Mouse (Mus musculus) c-Kit-positive CD71-positive TER-119-positive erythroid progenitor cells, embryonic 14.5 days (primary cell): ENCODE data around the gene A2ml1.
"Not testable (repeated sequence)": the region's sequence is repeated elsewhere in the genome, so short reads cannot be mapped to it uniquely, and the experiment has no call there.

ENCODE experiments used
- DNase-seq: peaks from one replicate; pipeline ENCODE4 v3.0.0-alpha.2; 2013; ENCODE audit warnings: low spot score

A2ml1 gene

DNA sequence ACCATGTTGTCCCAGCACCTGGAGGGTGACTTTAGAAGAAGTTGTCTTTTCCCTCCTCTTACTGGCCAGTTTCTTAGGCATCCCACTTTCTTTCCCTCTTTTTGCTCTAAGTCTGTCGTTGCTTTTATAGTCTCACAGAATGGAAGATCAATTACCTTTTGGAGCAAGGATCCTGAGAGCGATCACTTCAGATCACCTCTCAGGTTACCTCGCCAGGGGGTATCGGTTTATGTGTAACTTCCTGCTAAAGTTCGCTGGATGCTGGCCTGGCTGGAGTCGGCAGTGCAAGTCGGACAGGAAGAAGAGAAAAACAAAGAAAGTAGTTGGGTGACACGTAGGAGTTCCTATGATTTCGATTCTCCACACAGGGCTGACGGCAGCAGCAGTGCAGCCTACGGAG lies at the start of gene A2ml1:
TSS of gene A2ml1 (minus strand) at position 101 of the 400 bp plus-strand sequence.
- no peak for DNase-seq

DNA sequence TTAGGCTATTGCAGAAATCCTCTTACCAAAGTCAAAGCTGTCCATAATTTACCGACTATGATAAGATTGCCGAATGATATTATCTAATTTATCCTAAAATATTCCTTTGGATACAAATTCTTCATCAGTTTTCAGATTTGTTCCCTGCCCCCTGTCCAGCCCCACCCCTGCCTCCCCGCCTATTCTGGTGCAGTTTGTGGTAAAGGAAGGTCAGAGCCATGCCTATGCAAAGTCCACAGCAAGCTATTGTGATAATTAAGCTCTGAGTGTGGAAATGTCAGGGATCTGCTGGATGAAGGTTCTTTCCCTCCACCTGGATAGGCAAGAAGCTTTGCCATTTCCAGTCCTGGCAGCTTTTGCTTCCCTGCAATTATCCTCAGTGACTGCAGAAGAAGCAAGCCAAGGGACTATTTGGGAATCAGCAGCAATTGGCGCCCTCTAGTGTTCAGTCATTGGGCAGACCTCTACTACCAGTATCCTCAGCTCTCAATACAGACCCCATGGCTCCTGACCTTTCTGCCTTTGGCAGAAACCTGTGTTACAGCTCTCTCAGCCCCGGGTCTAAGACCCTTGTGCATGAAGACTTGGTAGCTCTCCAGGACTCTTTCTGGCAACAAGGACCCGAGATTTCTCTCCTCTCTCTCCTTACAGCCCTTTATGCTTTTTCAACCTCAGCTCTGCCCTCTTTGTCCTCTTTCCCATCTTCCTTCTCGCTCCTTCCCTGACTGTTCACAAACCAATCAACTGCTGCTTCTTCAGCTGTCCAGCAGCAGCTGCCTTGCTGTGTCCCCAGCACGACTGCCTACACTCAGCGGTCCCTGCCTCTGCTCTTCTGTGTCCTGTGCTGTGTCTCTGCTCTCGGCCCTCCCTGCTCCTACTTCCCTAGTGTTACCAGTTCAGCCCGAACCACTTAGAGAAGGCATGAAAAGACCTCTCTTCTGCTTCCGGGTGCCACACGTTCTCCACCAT lies 48.6 kb upstream of the A2ml1 start:
- DNase-seq: peak; percentile 9

DNA sequence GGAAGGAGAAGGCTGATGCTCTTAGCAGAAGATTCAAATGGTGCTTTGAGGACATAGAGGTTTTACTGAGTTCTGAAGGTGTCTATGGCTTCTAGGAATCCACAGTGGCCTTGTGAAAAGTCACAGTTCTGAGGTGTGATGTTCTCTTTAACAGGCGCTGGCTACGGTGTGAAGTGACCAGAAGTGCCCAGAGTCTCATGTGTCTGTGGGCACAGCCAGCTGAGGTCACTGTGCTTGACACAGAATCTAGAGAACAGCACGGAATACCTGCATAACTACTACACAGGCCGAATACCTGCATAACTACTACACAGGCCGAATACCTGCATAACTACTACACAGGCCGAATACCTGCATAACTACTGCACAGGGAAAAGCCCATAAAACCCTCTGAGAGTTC lies 43.8 kb upstream of the A2ml1 start:
- DNase-seq: not testable (repeated sequence)

DNA sequence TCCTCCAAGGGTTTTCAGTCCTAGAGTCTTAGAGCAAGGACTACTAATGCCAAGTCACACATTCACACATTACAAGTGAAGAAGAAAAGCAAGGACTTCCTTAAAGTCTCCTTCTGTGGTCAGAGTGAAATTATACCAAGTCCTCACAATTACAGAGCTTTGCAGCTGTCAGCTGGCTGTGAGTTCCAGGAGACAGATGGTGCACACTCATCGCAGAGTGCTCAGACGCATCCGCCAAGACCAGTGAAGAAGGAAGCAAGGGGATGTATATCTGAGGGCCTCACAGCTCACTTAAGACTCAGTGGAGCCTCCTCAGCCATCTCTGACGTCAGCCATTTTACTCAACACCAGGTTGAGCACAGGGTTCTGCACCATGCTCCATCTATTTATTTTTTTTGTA lies 43.0 kb upstream of the A2ml1 start:
- DNase-seq: no peak

DNA sequence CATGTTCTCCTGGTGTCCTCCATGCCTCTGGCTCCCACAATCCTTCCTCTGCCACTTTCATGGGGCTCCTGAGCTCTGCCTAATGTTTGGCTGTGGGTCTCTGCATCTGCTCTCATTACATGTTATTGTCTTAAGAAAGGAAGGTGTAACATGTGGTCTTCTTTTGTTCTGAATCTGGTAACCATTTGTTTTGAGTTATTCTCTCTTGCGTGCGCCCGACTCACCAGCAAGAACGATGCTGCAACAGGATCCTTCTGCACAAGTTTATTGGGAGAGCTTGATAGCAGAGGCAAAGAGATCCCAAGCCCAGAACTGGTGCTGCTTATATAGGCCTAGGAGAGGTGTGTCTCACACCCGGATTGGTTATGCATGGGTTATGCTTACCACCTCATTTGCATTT lies 42.0 kb upstream of the A2ml1 start, which contains the start of gene Klrb1a:
TSS of gene Klrb1a (minus strand) at position 101 of the 400 bp plus-strand sequence.
- not testable (repeated sequence) for DNase-seq

DNA sequence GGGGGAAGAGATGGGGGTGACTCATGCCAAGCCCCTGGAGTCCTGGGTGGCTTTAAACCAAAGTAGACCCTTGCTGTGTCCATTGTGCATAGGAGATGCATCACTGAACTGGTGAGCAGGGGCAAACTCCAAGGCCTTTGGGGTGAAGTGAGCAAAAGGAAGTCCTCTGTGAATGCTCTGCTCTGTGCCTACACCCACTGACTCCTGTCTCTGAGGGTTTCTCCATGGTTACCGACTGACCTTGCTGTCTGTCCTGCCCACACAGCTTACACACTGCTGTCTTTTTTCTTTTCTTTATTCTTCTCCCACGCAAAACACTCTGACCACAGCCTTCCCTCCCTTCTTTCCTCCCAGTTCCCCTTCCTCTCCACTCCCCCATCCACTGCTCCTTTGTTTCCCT lies 41.3 kb upstream of the A2ml1 start:
- no peak for DNase-seq

DNA sequence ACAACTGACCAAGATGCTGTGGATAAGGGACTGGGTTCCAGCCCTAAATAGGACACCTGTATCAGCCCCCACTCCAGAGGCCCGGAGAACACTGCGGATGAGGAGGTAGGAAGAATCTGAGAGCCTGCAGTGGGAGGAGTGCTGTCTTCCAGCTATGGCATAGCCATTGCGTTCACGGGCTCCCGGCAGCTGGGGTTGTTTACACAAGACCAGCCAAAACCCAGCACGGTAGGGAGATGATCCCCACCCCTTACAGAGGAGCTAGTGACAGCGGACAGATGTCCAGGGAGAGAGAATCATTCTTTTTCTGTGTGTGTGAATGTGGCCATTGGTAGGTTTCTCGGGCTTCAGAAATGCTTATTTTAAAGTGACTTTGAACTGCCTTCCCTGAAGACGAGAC lies 24.9 kb upstream of the A2ml1 start:
- no peak for DNase-seq

DNA sequence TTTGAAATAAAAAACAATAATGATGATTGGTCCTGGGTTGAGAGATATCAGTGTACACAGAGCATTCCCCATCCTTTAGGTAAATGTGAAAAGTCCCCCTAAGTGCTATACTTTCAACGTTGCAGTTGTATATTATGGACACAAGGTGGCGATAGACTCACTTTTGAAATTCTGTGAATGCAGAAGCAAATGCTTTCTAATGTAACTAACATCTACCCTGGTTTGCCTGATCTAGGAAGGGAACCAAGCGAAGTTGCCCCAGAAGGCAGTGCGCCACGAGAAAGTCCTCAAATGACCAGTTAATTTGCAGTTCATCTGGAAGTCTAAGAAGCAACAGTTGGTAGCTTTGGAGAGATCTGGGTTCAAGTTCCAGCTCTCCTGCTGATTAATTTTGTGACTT lies 23.1 kb upstream of the A2ml1 start:
- DNase-seq: no peak

DNA sequence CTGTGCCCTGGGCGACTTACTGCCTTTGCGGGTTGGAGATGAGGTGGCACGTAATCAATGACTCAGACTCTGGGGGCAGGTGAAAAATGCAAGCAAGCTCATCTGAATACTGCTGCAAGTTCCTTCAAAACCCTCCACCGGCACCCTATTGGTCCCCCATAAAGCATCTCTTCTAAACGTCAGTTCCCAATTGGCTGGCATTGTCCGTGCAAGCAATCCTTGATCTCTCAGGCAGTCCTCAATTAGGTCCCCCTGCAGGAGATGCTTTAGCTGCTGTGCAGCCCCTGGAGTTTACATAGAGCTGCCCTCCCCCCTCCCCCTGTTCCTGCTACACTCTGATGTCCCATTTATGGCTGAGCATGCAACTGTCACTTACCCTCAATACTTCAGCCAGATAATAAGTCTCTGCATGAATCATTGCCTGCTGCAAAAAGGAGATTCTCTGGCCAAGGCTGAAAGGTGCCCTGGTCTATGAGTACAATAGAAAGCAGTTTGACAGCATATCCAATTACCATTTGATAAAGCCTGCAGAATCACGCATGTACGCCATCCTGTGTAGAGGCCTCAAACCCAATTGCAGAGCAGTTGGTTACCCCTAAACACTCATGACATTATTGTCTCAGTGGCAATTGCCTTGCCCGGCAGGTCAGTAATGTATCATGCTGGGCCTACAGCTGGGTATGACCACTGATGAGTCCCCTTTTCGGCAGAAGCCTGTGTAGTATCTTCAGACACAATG lies 21.2 kb upstream of the A2ml1 start:
- no peak for DNase-seq

DNA sequence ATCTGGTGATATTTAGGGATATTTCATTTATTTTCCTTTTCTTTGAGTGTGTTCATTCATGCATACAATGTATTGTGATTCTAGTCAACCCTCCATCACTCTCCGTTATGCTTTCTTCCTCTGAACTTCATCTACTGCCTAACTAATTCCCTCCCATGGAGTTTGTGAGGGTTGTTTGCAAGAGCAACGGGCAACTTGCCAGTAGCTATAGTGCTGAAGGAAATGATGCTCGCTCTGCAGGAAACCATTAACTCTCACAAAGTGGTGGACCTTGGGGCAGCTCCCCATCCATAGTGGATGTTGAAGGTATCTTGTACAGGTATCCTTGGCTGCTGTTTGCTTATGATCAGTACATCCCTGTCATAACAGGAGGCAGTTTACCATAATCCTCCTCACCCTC lies 20.6 kb upstream of the A2ml1 start:
- DNase-seq: no peak

DNA sequence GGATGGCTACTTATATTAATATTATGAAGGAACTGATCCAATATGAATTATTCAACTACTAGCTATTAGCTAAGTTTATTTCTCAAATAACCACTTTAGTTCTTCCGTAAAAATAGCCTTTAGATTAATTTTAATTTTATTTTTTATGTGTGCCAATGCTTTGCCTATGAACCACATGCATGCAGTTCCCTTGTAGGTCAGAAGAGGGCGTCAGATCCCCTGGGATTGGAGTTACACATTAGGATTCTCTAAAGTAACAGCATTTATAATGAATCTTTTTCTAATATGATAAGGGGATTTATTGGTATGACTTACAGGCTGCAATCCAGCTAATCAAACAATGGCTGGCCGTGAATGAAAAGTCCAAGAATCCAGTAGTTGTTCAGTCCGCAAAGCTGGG lies 18.1 kb upstream of the A2ml1 start:
- no peak for DNase-seq

DNA sequence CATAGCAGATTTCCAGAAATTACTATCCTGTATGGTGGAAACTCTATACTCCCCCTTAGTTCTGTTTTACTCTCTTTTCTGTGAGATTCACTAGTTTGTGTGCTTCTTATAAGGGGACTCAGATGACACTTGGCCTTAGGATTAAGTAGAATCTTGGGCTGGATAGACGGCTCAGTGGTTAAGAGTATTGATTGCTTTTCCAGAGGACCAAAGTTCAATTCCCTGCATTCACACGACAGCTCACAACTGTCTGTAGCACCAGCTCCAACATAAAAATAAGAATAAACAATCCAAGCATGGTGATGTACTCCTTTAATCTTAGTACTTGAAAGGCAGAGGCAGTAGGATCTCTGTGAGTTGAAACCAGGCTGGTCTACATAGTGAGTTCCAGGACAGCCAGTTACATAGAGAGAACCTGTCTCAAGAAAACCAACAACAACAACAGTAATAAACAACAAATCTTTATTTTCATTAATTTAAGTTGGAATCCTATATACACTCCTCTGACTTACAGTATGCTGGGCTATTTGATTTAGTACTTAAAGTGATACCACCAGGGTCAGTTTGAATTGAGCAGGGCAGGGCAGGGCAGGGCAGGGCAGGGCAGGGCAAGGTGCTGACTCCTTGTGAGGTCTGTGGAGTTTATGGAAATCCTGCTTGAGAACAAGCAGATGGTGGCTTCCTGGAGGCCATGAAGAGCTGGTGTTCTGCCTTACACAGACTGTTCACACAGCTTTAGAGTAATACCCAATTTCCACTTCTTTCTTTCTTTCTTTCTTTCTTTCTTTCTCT lies 17.0 kb upstream of the A2ml1 start:
- DNase-seq: no peak

DNA sequence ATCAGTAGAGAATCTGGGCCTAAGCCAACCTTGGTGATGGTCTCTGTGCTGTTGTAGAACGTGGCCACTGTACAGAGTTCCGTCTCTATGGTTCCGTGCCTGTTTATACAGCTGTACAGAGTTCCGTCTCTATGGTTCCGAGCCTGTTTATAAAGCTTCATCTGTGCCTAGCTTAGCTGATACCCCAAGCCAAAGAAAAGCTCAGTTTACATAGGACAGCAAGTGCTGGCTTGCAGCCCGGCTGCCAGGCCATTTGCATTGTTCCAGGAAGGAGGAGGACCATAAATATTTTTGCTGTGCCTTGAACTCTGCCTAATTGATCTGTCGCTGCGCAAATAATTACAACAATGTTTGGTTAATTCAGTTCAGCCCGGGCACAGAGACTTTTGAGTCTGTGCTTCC lies 15.7 kb upstream of the A2ml1 start:
- no peak for DNase-seq

DNA sequence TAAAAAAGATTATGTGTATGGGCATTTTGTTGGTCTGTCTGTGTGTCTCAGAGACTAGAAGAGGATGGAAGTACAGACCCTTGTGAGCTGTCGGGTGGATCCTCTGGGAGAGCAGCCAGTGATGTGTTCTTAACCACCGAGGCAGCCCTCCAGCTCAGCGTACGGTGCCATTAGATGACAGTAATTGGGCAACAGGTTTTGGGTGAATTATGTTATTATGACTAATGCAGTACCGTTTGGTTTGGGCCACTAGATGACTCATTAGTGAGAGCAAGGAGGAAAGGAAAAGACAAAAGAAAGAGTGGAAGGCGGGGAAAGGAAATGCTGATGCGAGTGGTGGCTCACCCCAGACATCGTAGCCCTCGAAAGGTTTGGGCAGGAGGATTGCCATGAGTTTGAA lies 13.2 kb upstream of the A2ml1 start:
- DNase-seq: no peak

DNA sequence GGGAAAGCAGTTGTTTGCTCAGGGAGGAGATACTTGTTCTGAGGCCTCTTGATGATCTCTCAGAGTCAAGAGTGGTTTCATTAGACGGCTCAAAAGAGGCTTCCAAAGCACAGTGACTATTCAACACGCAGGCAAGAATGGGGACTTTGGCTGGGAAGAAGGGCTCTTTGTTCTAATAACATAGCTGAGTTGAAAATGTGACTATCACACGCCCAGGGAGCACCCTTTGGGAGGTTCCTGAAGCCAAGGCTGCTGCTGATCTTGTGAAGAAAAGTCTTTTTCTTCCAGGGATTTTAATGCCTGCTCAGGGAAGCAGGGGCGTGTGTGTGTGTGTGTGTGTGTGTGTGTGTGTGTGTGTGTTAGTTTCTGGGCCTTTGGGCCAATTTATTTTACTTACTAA lies 8.0 kb upstream of the A2ml1 start:
- no peak for DNase-seq

DNA sequence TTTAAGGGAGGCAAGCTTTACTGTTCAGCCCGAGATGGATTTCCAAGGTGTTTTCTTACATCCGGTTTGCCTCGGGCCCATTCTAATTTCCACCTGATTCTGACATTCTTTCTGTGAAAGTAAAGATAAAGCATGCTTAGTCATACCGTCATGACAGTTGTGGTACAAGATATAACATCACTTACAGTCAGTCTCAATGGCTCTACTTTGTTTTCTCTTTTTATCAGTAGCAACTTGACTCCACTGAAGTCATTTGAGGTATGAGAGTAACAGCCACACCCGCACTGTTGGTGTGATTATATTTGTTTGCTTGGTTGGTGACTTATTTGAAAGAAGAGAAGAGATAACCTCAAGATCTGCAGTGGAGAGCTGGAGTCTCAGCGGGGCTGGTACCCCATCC lies 6.2 kb upstream of the A2ml1 start:
- DNase-seq: peak; percentile 21

DNA sequence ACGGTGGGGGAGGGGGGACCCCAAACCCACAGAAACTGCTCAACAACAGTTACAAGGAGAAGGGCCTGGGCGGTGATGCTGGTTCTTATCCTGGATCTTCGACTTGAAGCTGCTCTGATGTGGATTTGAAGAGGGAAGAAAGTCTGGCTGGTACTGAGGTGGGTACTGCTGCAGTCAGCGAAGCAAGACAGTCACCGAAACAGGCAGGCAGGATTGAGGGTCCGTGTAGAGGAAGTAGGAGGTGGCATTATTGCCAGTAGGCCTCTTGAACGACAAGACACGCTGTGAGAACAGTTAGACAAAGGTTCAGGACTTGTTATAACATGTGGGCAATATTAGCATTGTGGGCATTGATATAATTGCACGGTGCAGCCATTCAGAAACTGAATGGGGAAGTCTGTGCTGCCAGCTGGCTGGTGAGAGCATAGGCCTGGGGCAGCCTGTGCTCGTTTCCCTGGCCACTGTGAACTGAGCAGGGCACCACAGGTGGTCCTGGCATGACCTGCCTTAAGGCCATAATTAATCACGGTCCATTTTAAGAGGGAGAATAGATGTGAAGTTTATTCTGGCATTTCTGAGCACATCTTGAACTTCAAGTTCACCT lies 4.3 kb upstream of the A2ml1 start:
- DNase-seq: no peak

DNA sequence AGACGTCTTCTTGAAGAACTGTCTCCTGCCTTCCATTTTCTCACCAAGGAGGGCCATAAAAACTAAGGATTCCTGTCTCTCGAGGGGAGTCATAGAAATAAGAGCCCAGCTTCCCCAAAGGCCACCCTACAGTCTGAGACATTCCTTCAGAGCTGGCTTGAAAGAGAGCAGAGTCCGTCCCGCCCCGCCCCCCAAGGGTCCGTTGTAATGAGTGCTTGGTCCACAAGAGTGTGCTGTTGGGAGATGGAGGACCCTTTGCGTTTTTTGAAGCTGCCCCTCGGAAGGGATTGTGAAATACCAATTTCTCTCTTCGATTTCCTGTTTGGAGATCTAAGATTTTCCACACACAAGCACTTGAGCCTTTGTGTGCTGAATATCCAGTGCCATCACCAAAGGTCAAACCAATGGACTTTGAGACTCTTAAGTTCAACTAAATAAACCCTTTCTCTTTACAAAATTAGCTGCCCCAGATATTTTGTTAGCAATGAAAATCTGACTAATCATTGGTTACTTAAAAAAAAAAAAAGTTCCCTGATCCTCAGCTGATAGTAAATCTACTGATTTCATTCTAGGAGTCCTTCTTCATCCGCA lies 2.8 kb upstream of the A2ml1 start:
- no peak for DNase-seq

DNA sequence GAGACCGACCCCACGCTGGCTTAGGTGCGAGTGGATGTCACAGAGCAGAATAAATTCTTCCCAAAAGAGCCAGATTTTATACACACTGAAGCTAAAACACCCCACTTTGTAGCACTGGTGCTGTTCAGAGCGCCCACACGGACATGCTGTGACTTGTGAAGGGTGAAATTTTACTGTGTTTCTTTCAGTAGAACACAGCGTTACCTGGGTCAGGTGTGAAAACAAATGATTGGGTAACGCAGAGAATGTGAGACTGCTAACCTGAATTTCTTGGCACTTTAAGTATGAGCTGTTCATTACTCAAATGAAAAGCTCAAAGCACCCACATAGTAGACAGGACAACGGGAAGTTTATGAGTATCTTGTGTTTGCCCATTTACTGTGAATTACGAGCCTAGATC lies 4.1 kb downstream of the A2ml1 start:
- DNase-seq: no peak

DNA sequence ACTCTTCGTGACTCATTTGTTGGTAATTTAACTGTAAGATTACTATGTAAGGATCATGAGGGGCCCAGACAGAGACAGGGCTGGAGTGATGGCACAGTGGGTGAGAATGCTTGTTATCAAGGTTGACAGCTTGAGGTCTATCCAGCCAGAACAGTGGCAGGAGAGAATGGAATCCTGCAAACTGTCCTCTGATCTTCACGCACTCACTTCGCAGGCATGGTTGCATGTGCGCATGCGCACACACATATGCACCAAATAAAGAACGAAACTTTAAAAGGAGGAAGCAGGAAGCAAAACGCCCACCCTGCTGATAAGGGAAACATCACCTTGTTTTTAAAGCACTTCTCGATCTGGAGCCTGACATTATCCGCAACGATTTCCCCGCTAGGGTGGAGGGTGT lies 14.8 kb downstream of the A2ml1 start:
- no peak for DNase-seq

DNA sequence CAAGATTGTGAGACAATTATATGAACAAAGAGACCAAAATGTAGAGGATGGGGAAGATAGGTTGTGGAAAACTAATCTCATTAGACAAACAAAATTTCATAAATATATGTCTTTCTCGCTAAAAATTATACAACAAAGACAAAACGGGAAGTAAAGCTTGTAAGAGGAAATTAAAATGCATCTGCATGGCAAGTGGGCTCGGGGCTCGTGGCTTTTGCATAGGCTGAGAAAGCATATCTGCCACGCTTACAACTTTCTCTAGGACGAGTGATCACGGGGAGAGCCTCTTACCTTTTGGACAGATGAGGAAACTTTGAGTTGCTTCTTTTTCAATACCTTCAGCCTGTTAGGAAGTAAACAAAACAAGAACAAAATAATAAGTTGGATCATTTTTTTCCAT lies 27.4 kb downstream of the A2ml1 start:
- DNase-seq: no peak
